Mouse (Mus musculus): ENCODE measurements around the gene Galc. TPM values are rescaled to one million over a fixed set of nuclear protein-coding genes. Genes with fewer than 3 reads are reported as not detected.

The Galc gene
- total RNA-seq (2021): 1 to 10 TPM; 6.8 to 8.0 TPM

DNA sequence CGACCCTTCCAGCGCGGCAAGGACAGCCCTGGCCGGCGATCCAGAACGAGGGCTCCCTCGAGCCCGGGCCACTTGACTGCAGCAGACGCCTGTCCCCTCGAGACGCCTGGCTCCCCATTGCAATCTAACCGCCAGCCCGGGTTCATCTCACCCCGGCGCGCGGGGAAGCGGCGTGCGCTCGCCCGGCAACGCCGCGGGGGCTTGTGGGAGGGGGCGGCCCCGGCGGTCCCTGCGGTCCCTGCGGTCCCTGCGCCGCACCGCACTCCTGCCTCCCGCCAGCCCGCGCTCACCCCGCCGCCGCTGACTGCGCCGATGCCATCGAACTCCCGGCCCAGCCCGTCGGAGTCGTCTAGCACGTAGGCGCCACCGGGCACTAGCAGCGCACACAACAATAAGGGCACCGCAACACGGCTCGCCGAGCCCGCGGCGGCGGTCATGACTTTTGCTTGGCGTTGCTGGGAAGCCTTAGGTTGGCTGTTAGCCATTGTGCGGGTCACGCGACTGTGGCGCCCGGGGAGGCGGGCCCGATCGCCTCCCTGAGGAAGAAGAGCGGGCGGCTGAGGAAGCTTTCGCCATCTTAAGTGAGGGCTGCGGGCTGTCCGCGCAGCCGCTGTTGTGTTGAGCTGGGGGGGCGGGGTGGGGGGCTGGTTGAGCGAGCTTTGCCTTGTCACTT lies at the start of gene Galc:
Gene Galc, minus strand, starts transcription at position 615 of the 673 bp plus-strand sequence.
- peak; percentile 79 for DNase-seq (ENCODE audit: low spot score)
- intact Hi-C loops (cut with DNase I): no loop called here

DNA sequence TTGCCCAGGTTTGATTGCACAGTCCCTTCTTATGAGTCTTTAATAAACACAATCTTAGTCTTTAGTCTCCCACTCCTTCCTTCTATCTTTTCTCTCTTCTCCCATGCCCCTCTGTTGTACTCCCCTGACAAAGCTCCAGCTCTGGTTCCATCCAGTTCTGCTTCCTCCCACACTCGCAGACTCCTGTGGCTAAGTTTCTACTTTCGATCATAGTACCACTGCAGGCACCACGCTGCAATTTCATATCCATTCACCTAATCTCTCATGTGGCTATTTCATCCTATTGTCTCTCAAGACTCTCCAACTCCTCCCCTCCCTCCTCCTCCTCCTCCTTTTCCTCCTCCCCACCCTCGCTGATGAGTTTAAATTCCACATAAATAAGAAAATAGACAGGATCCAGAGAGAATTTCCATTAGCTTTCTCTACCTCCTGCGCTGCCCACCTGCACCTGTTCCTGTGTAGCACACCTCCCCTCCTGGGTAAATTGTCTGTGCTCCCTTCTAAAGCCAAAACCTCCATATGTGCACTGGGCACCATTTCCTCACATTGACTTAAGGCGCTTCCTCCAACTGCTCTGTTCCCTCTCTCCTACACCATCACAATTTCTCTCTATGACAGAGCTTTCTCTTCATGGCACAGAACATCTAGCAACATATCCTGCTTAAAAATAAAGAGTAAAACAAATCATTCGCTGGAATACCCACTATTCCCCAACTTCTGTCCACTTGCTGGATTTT lies 48.1 kb upstream of the Galc start:
- intact Hi-C loops (cut with DNase I): no loop called here
- no peak for DNase-seq (ENCODE audit: low spot score)

DNA sequence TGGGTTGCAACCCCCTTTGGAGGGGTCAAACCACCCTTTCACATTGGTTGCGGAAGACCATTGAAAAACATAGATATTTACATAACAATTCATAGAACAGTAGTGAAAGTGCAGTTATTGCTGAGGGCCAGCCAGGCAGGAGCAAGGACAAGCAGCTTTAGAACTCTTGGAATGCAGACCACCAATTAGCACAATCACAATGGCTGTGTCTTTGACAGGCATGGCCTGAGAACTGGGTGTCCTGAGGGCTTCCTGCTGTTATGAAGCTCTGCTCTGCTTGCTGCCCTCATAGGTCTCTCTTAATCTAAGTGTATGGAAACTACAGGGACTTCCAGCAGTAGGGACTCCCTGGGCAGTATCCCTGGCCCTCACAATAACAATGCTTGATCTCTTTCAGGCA lies 43.8 kb upstream of the Galc start:
- no peak for DNase-seq (ENCODE audit: low spot score)
- intact Hi-C loops (cut with DNase I): no loop called here

DNA sequence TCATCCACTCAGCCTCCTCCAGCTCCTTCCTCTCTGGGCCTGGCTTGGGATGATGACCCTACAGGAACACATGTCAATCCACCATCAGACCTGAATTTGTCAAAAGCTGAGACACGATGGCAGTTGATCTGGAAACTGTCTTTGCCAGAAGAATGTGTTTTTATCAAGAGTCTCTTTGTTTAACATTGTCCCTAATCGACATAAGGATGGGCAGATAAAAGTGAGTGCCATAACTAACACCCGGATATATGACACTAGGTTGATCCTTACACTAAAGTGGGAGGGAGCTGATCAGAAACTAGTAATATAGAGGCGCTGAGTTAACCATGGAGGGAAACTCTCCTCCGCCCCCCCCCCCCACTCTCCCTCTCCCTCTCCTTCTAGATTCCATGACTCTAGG lies 42.7 kb upstream of the Galc start:
- intact Hi-C loops (cut with DNase I): no loop called here
- DNase-seq (ENCODE audit: low spot score): no peak

DNA sequence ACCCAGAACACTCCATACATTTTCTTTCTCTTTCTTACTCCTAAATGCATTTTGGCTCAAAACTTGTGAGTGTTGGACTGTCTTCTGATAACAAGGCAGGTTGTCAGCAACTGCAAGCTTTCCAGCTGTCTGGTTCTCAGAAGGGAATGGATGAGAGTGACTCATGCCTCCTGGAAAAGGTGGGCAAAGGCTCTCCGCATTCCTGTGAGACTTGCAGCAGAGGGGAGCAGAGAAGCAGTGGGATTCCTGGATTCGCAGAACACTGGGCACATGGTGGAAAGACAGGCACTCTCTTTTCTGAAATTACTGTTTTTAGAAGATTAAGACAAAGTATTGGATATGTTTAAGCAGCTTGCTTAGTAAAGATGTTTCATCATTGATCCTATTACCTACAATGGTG lies 35.0 kb upstream of the Galc start:
- no peak for DNase-seq (ENCODE audit: low spot score)
- intact Hi-C loops (cut with DNase I): no loop called here

DNA sequence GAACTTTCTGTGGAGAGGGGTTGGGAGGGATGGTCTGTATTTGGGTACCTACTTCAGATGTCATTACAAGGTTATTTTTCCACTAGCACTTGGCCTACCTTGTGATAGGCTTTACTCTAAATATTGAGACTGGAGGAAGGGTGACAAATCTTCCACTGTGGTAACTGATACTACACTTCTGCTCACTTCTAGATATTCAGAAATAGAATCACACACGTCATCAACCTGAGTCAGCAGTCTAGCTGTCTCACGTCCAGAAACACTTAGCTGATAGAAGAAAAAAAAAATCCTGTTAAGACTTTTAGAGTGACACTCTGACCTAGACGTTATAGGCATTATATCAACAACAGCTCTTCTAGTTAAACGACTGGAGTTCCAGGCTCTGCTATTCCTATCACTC lies 33.0 kb upstream of the Galc start:
- intact Hi-C loops (cut with DNase I): no loop called here

DNA sequence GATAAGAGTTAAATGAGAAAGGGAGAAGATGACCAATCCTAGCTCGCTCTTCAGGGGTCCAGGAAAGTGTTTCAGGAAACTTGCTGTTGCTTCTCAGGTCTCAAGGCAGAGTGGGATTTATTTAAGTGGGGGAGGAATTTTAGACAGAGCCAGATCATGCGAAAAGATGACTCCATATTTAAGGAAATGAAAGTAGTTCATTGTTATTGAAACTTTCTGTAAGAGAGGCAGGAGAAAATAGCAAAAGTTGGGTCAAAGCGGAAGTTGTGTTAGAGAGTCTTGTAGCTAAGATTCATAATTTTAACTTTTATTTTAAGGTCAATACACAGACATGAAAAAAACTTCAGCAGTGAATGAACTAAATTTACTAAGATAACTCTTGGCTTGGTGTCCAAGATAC lies 31.2 kb upstream of the Galc start:
- DNase-seq (ENCODE audit: low spot score): no peak
- intact Hi-C loops (cut with DNase I): no loop called here

More for the DNA sequence above, 33.0 kb upstream of the Galc start:
- no peak for DNase-seq (ENCODE audit: low spot score)

DNA sequence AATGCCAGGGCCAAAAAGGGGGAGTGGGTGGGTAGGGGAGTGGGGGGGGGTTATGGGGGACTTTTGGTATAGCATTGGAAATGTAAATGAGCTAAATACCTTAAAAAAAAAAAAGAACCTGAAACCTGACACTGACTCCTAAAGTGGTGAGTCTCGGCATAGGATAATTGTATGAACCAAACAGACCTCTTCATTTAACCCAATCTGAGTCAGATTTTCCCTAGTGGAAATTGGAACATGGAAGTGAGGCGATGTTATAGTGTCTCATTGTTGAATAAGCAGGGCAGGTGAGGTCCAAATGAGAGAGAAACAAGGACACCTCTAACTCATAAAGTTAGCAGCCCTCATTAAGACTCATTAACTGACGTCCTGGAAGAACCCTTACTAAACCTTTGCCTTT lies 25.2 kb upstream of the Galc start:
- intact Hi-C loops (cut with DNase I): loop anchor here (5.0 kb wide), 2 partner anchors 38 to 72 kb away; no protein-coding TSS in a partner anchor
- no peak for DNase-seq (ENCODE audit: low spot score)

DNA sequence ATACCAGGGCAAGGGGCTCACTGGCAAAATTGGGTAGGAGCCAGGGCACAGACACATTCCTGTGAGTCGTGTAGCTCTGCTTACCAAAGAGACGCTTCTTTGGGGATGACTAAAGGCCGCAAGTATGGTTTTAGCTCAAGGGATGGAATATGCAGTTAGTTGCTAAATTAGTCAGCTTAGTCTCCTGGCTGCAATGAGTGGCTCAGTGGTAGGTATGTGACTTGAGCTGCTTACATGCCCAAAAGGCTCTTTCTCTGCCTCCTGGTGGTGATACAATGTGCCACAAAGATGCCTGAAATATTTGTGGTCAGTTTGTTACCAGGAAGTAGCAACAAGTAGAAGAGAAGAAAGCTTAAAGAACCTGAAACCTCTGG lies 24.2 kb upstream of the Galc start:
- DNase-seq (ENCODE audit: low spot score): no peak

DNA sequence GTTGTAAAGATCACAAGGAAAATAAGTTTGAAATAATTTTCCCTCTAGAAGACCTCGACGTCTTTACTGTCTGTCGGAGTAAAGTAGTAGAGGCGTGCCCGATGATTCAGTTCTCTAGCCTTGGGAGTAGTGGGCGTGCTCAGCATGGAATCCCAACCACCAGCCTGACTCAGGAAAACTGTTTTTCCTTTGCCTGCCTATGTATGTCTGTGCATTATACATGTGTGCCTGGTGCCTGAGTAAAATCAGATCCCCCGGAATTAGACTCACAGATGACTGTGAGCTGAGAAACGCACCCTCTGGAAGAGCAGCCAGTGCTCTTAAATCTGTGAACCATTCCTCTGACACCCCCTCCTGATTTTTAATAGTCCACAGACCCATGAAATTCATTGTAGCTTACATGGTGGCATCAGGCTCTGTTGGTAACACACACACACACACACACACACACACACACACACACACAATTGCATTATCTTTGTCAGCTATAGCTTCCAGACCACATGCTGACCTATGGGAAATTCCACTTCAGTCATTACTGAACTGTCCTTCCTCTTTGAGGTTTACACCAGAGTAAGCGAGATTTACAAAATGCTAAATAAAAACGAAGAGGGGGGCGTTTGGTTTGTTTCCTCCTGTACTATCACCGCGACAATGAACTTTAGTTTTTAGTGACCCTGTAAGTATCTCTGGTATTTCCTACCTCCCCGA lies 23.7 kb upstream of the Galc start:
- DNase-seq (ENCODE audit: low spot score): no peak
- intact Hi-C loops (cut with DNase I): loop anchor here (5.0 kb wide), 2 partner anchors 39 to 71 kb away; no protein-coding TSS in a partner anchor

More for the DNA sequence above, 24.2 kb upstream of the Galc start:
- intact Hi-C loops (cut with DNase I): loop anchor here (5.0 kb wide), 2 partner anchors 39 to 71 kb away; no protein-coding TSS in a partner anchor

DNA sequence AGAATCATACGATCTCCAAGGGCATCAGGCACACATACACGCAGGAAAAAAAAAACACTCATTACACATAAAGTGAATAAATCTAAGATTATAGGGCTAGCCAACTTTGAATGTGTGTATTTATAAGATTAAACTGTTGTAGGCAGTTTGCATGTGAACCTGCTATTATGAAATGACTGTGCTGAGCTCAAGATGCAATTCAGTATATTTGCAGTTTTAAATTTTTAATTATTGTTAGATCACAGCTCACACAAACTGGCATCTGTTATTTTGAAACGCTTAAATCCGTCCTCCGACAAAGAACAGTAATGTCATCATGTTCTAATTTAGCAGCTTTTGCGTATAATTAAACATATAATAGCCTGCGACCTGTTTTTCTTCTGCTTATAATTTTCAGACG lies 21.7 kb upstream of the Galc start:
- DNase-seq (ENCODE audit: low spot score): no peak
- intact Hi-C loops (cut with DNase I): loop anchor here (2.0 to 5.0 kb wide), 3 partner anchors 41 to 69 kb away; no protein-coding TSS in a partner anchor

DNA sequence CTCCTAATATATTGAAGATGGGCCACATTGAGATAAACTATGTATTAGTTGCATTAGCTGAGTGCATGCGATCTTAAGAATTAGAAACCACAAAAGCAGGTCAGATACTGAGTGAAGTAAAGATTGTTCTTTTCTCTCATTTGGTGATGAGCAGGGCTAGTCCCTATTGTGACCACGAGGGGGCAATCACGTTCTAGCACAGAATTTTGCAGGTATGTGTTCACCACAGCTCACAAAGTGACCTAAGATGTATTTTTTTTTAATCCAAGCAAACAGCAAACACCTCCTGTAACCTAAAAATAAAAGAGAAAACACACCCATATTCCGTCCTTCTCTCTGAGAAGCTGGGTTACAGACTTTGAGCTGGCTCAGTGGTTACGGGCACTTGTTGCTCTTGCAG lies 21.3 kb upstream of the Galc start:
- intact Hi-C loops (cut with DNase I): loop anchor here (2.0 to 5.0 kb wide), 3 partner anchors 42 to 68 kb away; no protein-coding TSS in a partner anchor
- no peak for DNase-seq (ENCODE audit: low spot score)

DNA sequence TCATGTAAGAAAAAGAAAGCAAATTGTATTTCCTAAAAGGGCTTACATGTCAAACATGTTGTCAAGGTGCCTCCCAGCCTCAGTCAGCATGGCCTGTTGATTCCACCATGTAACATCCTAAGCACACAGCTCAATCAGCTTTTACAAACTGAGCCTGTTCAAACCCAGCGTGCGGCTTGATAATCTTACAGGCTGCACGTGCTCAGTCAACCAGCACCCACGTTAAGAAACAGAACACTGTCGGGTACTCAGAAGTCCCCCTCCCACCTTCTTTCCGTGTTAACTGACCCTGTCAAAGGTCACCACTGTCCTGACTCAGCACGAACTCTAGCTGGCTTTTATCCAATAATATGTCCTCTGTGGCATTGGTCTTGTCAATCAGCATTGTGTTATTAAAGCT lies 13.2 kb upstream of the Galc start:
- no peak for DNase-seq (ENCODE audit: low spot score)
- intact Hi-C loops (cut with DNase I): loop anchor here (10.0 kb wide), 1 partner anchor 352 kb away; the partner anchor contains the start of gene Spata7

DNA sequence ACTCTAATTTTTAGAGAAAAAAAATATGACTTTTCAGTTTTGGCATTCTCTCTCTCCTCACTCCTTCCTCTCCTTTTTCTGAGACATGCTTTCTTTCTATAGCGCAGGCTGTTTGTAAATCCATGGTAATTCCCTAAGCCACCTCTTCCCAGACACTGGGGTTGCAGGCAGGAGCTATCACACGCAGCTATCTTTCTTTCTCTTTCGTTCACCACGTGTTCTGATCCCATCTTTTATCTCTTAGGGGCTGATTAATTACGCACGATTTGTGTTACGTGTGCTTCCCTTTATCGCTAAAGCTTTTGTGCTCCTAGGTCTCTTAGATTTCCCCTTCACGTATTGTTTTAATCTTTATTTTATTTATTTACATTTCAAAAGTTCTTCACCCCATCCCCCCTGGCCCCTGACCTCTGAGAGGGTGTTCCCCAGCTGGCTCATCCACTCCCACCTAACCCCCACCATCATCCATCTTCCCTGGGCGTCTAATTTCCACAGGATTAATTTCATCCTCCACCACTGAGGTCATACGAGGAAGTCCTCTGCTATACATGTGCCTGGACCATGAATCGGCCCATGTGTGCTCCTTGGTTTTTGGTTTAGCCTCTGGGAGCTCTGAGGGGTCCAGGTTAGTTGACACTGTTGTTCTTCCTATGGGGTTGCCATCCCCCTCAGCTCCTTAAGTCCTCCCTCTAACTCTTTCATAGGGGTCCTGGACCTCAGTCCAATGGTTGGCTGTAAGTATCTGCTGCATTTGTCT lies 11.7 kb upstream of the Galc start:
- intact Hi-C loops (cut with DNase I): loop anchor here (10.0 kb wide), 1 partner anchor 354 kb away; the partner anchor contains the start of gene Spata7
- no peak for DNase-seq (ENCODE audit: low spot score)

DNA sequence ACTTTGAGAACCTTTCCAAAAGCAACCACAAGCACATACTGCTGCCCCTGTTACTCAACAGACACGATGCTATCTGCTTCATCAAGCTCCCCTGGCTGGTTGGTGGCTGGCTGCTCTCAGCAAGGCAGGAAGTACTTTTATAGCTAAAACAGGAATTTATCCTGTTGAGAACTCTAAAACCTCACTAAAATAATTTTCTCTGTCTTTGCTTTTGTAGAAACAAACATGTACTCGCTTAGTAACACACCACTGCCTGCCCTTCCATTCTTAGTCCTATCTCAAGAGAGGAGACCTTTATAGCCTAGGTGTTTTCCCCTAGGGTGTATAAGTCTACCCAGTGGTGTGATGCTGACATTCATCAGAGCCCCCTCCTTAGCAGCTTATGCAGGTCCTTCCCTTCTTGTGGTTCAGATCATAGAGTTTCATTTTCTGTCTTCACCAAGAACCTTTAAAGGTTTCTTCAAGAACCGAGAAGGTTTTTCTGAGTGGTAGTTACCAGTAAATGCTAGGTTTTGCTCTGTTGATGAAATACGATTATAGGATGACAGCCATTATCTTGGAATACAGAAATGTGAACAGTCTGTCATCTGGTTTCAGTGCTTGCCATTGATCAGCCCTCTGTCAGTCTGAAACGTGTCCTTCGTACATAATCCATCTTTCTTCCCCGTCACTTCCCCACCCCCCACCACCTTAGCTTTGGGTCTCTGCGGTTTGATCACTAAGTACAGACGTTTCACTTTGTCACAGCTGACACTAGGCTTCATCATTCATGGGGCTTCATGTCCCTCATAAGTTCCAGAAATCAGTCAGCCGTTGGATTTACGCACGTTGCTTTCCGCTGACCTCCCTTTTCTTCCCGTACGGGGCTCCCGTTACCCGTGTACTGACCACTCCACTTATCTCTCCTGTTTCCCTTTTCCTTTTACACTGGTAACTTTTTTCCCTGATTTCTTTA lies 10.8 kb upstream of the Galc start:
- no peak for DNase-seq (ENCODE audit: low spot score)
- intact Hi-C loops (cut with DNase I): loop anchor here (10.0 kb wide), 1 partner anchor 355 kb away; the partner anchor contains the start of gene Spata7

DNA sequence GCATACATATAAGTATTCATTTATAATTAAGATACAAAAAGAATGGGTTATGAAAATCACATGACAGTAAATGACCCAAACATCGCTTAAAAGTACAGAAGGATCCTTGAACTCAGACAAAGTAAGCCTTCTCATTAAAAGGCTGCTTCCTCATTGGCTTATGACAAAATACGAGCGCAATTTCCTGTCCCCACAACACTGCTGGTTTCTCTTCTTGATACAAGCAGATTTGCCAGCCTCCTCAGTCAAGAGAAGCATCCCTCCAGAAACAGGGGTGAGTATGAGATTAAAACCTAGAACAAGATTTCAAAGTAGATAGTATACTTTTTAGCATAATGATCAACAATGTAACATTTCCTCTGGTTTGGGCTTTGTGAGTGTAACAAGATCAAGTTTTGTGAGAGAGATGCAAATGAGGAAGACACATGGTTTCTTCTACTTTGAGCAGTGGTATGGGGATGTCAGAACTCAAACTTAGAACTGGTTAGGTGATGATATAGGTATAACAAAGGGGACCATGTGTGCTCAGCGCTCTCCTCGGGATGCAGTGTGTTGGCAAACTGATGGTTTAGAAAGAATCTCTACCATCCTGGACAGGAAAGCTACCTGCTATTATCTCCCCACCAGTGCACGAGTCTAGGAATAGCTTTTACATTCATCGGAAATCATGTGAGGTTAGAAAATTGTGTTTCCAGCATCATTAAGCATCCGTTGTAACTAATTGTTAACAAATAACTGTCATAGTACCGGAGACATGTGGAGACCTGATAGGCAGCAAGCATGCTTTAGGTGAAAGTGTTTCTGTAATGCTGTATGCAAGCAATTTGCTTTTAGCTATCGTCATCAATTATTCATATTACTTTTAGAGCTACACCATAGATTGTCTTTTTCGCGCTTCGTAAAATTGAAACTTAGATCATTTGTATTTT lies 9.4 kb upstream of the Galc start, which contains the start of gene Gpr65:
Gene Gpr65, plus strand, starts transcription at position 195 of the 929 bp plus-strand sequence.
- no peak for DNase-seq (ENCODE audit: low spot score)
- intact Hi-C loops (cut with DNase I): no loop called here

DNA sequence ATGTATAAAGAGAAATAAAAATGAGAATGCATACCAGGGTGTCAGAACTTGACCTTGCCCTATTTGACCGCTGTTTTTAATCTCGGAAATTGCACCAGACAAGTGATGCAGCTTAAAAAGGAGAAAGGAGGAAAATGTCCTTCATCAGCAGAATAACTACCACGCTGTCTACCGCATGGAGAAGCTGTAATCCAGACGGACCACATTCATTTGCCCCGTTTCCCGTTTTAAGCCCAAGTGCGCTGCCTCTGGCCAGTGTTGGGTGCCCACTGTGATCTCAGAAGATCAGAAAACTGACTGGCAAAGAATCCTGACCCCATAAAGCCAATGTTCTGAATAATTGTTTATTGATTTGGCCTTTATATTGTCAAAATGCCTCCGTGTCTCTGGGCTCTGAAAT lies 6.4 kb upstream of the Galc start:
- DNase-seq (ENCODE audit: low spot score): no peak
- intact Hi-C loops (cut with DNase I): no loop called here

DNA sequence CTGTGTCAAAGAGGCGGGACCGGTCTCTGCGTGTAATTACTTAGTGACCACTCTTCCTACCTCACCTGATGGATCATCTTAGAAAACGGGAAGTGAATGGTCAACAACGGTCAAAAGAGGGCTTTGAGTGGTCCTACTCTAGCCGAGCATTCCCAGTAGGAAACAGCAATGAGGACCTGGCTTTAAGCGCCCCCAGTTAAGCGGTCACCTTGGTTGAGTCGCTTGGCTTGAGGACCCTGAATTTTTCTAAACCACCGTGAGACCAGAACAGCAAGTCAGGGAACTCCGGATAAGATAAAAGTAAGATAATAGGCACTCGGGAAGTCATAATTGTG lies 226 bp upstream of the Galc start:
- no peak for DNase-seq (ENCODE audit: low spot score)
- intact Hi-C loops (cut with DNase I): no loop called here

All from heart, postnatal 25 days (tissue).